Mouse (Mus musculus) forebrain, embryonic 12.5 days (tissue): ENCODE data around the gene Ttyh1. TPM values are rescaled to one million over a fixed set of nuclear protein-coding genes. Genes with fewer than 3 reads are reported as not detected.
A peak's percentile ranks its signal among the peaks of the same experiment; 100 is the strongest.

ENCODE experiments used
- ATAC-seq: fragments of 200-750 bp; cut with Nextera tagmentation; 2 replicates; pipeline ENCODE4 v1.8.0; 2017; ENCODE audit warnings: moderate TSS enrichment; ENCODE audit not compliant: low FRiP score
- H3K27ac ChIP-seq: fragments of 300-500 bp; sonication (generic); 2 replicates; pipeline ENCODE4 v1.5.1; 2016; ENCODE audit warnings: mild to moderate bottlenecking
- H3K27me3 ChIP-seq: fragments of 300-500 bp; sonication (generic); 2 replicates; pipeline ENCODE4 v1.6.1; 2016; ENCODE audit warnings: mild to moderate bottlenecking
- H3K36me3 ChIP-seq: fragments of 300-500 bp; sonication (generic); replicated peaks from 2 replicates; pipeline ENCODE4 v1.6.1; 2016; ENCODE audit warnings: mild to moderate bottlenecking
- H3K4me1 ChIP-seq: fragments of 300-500 bp; sonication (generic); 2 replicates; pipeline ENCODE4 v1.6.1; 2016
- H3K4me2 ChIP-seq: fragments of 300-500 bp; sonication (generic); 2 replicates; pipeline ENCODE4 v1.6.1; 2016; ENCODE audit warnings: mild to moderate bottlenecking, moderate library complexity
- H3K4me3 ChIP-seq: fragments of 300-500 bp; sonication (generic); replicated peaks from 2 replicates; pipeline ENCODE4 v1.5.1; 2016; ENCODE audit warnings: mild to moderate bottlenecking
- H3K9ac ChIP-seq: fragments of 300-500 bp; sonication (generic); 2 replicates; pipeline ENCODE4 v1.6.1; 2016; ENCODE audit warnings: mild to moderate bottlenecking
- H3K9me3 ChIP-seq: fragments of 300-500 bp; sonication (generic); 2 replicates; pipeline ENCODE4 v1.6.1; 2016
- WGBS: fragments of 180-500 bp; shearing (Covaris S2); methylation state at CpG from one replicate; pipeline ENCODE4 v1.1.7; 2016; 5-methylcytosine and 5-hydroxymethylcytosine counted together
- polyA plus RNA-seq: library from polyadenylated mRNA; unstranded; fragments of >200 nt; fragmentation: Nextera tagmentation; extraction: Ambion mirVana; gene quantifications from 2 replicates; pipeline ENCODE4 v1.2.1, GENCODE M21; 2016

Gene Ttyh1
- polyA plus RNA-seq, result 131 and 143 TPM in 2 replicates

DNA sequence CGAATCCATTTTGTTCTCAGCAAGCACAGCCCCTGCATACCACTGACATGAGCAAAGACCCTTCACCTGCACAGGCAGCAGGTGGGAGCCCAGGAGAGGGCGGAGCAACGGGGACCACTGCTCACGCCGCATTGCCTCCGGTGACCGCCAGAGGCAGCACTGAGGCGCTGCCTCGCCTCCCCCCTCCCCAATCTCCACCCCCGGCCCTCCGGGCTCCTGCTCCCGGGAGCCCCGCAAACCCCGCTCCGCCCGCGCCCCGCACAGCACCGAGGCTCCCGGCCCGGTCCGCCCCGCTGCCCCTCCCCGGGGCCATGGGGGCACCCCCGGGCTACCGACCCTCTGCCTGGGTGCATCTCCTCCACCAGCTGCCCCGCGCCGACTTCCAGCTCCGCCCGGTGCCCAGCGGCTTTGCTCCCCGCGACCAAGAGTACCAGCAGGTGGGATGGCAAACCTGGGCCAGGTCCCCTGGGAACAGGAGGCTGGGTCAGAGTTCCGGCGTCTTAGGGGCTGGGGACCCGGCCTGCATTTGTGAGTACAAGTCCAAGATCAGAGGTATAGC, at the start of gene Ttyh1:
TSS of gene Ttyh1 (plus strand) at position 65 of the 559 bp plus-strand sequence.
- ATAC-seq, result no peak
- 1% methylated on average over 37 of the region's 37 CpGs for WGBS
- Histone ChIP-seq H3K27me3 (no peaks in the 10 kb centered on the region), H3K36me3 (no peaks in the 10 kb centered on the region), H3K4me2 (peak within 1 kb of the TSS; percentile 65), H3K4me1 (peaks cover 51% of the 10 kb centered on the region), H3K9ac (peak within 1 kb of the TSS; percentile 91), H3K27ac (peak within 1 kb of the TSS; percentile 94), H3K4me3 (peak within 1 kb of the TSS; percentile 69), H3K9me3 (no peaks in the 10 kb centered on the region)

DNA sequence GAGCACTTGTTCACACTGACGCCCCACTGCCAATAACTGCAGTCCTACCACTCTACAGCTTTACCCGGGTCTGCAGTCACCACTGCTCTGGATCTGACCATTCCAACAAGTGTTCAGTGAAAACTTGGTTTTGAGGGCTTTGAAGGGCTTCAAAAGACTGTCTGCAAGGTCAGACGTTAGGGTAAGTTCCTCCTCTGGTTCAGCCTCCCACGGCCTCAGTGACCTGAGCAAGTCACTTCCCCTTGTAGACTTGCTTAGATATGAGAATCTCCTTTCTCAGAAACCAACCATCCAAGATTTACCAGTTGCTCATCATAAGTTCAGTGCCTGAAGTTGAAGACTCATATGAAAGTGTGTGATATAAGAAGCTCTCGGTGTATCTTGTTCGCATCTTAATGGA, 48.1 kb upstream of the Ttyh1 start:
- Histone ChIP-seq H3K4me1 (no peaks in the 10 kb centered on the region), H3K27ac (no peak overlapping the region), H3K27me3 (no peaks in the 10 kb centered on the region), H3K9me3 (no peaks in the 10 kb centered on the region), H3K4me2 (no peak overlapping the region), H3K36me3 (no peaks in the 10 kb centered on the region), H3K4me3 (no peak overlapping the region), H3K9ac (no peak overlapping the region)
- ATAC-seq, result no peak
- WGBS, result 84% methylated on average over 6 of the region's 6 CpGs

DNA sequence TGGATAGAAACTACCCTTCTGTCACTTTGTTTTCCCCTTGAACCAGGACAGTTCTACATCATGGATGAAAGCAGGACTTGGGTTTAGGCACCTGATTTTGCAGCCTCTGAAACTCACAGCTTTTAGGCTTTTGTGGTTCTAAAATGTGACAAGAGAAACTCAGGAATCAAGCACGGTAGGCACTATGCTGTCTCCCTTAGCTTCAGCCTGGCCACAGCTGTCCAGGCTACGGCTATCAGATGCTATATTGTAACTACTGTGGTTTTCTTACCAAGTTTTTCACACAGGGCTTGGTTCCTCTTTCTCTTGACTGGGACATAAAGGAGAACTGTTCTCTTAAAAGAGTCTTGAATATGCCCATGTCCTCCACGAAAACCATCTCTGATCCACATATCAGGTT, 46.1 kb upstream of the Ttyh1 start:
- H3K36me3 ChIP-seq, result no peaks in the 10 kb centered on the region
- no peaks in the 10 kb centered on the region for H3K4me1 ChIP-seq
- H3K27ac ChIP-seq, result no peak overlapping the region
- no peak for ATAC-seq
- no peaks in the 10 kb centered on the region for H3K9me3 ChIP-seq
- H3K4me2 ChIP-seq, result no peak overlapping the region
- H3K4me3 ChIP-seq, result no peak overlapping the region
- 85% methylated on average over 3 of the region's 3 CpGs for WGBS
- H3K27me3 ChIP-seq, result no peaks in the 10 kb centered on the region
- no peak overlapping the region for H3K9ac ChIP-seq

DNA sequence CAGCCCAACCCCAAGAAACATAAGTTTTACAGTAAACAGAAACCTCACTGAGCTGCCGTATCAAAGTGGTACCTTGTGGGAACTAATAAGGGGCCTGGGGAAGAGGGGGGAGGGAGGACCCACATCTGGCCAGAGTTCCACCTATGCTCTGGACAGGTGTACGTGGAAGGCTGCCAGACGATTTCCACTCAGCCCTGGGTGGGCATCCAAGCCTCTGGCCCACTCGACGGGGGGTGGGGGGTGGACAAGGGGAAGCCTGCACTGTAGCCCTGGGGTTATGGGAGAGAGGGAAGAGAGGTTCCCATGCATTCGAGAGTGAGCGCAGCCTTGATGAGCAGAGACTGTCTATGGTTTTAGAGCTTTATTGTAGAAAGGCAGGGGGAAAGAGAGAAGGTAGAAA, 39.7 kb upstream of the Ttyh1 start:
- no peak for ATAC-seq
- Histone ChIP-seq H3K4me1 (no peaks in the 10 kb centered on the region), H3K27ac (no peak overlapping the region), H3K36me3 (no peaks in the 10 kb centered on the region), H3K4me3 (no peak overlapping the region), H3K4me2 (no peak overlapping the region), H3K9me3 (no peaks in the 10 kb centered on the region), H3K9ac (no peak overlapping the region), H3K27me3 (no peaks in the 10 kb centered on the region)
- WGBS, result 89% methylated on average over 7 of the region's 7 CpGs

DNA sequence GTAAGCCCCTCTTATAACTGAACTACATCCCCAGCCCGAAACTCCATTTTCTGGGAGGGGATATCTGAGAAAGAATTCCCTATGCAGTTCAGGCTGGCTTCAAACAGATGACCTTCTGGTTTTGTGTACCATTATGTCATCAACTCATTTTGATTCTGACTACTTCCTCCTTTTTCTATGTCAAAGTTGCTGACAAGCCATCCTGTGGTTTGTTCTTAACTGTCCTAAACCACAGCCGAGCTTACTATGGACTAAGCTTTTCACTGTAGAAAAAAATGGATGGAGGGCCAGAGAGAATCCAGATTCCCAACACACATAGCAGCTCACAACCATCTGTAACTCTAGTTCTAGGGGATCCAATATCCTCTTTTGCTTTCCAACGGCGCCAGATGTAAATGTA, 38.7 kb upstream of the Ttyh1 start:
- no peak overlapping the region for H3K4me3 ChIP-seq
- no peak for ATAC-seq
- 88% methylated on average over 4 of the region's 4 CpGs for WGBS

DNA sequence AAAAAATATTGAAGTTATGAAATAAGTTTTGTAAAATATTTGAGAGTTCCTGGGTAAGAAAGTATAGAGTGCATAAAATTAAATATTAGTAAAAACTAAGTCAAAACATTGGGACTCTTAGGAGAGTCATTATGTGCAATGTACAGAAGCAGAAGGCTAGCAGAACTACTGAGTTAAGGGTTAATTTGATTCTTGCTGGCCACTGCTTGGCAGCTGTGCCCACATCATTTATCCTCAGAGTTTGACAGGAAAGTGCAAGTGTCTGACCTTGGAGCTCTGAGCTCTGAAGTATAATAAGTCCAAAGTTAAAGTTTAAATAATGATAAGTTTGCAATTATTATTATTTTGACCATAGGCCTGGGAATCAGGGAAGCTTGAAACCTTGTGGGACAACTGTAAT, 37.5 kb upstream of the Ttyh1 start:
- Histone ChIP-seq H3K9me3 (no peaks in the 10 kb centered on the region), H3K4me3 (no peak overlapping the region), H3K4me1 (no peaks in the 10 kb centered on the region), H3K36me3 (no peaks in the 10 kb centered on the region), H3K27me3 (no peaks in the 10 kb centered on the region), H3K4me2 (no peak overlapping the region), H3K27ac (no peak overlapping the region), H3K9ac (no peak overlapping the region)
- ATAC-seq, result no peak

More for the DNA sequence above, 38.7 kb upstream of the Ttyh1 start:
- no peaks in the 10 kb centered on the region for H3K4me1 ChIP-seq
- no peaks in the 10 kb centered on the region for H3K27me3 ChIP-seq
- H3K4me2 ChIP-seq, result no peak overlapping the region
- H3K9ac ChIP-seq, result no peak overlapping the region
- H3K36me3 ChIP-seq, result no peaks in the 10 kb centered on the region
- no peaks in the 10 kb centered on the region for H3K9me3 ChIP-seq
- no peak overlapping the region for H3K27ac ChIP-seq

DNA sequence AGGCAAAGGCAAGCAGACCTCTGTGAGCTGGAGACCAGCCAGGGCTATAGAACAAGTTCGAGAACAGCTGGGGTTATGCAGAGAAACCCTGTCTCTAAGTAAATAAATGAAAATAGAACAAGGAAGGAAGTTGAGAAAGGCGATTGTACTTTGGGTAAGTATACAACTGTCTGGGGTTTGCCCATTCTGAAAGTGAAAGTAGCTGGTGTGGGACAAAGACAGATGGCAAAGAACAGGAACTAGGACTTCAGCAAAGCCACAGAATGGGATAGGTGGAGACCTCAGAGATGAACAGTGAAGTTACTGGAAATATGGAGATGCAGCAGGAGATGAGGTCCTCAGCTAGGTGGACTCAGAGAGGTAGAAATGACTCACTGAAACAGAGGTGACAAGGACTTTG, 36.4 kb upstream of the Ttyh1 start:
- Histone ChIP-seq H3K36me3 (no peaks in the 10 kb centered on the region), H3K9ac (no peak overlapping the region), H3K4me3 (no peak overlapping the region), H3K27ac (no peak overlapping the region), H3K4me2 (no peak overlapping the region), H3K4me1 (no peaks in the 10 kb centered on the region), H3K27me3 (no peaks in the 10 kb centered on the region), H3K9me3 (no peaks in the 10 kb centered on the region)
- WGBS, result 77% methylated on average over 2 of the region's 2 CpGs
- ATAC-seq, result no peak

DNA sequence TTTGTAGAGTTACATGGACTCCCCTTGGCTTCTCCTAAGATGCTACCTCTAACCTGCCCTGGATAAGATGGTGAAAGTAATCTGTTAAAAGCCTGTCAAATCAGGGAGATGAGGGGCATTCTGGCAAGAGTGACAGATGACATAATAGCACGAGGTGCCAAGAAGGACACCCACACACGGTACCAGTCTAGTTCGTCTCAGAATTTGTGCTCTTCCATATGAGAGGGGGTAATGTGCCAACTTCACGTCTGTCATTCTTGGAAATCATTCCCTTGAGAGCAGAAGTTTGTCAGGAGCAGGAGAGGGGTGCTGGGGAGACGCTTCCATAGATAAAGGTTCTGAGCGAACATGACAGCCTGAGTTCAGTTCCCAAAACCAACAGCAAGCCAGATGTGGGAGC, 35.0 kb upstream of the Ttyh1 start:
- Histone ChIP-seq H3K9ac (no peak overlapping the region), H3K9me3 (no peaks in the 10 kb centered on the region), H3K4me1 (no peaks in the 10 kb centered on the region), H3K36me3 (no peaks in the 10 kb centered on the region), H3K4me3 (no peak overlapping the region), H3K4me2 (no peak overlapping the region), H3K27ac (no peak overlapping the region), H3K27me3 (no peaks in the 10 kb centered on the region)
- ATAC-seq, result no peak
- WGBS, result 81% methylated on average over 6 of the region's 6 CpGs

DNA sequence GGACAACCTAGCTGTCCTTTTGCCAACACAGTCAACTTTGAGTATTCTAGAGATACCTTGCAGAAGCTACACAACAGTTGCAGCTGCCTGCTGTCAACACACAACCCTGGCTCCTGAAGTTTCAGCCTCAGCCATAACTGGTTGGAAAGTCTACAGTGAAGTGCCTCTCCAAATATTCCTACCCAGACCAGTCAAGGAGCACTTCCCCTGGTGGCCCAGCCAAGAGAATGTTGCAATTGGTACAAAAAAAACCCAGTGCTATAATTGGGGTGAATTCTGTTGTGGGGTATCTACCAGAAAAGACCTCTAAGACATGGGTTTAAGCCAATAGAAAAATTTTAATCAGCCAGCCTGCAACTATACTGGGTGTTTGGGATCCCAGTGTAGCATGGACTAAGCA, 33.6 kb upstream of the Ttyh1 start:
- Histone ChIP-seq H3K9me3 (no peaks in the 10 kb centered on the region), H3K4me2 (no peak overlapping the region), H3K4me3 (no peak overlapping the region), H3K4me1 (no peaks in the 10 kb centered on the region), H3K36me3 (no peaks in the 10 kb centered on the region), H3K27ac (no peak overlapping the region), H3K27me3 (no peaks in the 10 kb centered on the region), H3K9ac (no peak overlapping the region)
- ATAC-seq, result no peak

DNA sequence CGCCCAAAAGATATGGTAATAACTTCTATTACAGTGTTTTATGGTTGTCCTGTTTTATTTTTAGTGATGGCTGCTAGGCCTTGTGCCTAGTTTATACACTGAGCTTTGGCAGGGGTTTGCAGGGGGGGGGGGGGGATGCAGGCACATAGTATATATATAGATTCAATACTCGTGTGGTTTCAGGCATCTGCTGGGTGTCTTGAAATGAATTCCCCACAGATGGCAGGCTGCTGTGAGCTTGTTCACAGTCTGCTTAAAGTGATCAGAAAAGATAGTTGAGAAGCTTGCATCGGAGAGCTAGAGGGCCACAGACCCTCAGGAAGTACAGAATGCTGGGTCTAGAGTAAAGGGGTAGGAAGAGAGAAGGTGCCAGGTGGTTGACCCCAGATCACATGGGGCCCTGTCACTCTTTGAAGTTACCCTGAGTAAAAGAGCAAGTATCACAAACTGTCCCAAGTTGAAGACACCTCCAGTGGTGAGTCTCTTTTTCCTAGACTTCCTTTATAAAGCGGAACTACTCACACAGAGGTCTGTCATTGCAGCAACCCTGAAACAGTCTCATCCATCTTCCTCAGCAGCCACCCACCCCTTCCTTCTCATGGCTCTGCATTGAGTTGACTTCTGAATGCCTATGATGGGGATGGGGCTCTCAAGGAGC, 31.8 kb upstream of the Ttyh1 start:
- Histone ChIP-seq H3K4me2 (no peak overlapping the region), H3K27ac (no peak overlapping the region), H3K27me3 (no peaks in the 10 kb centered on the region), H3K9me3 (no peaks in the 10 kb centered on the region), H3K36me3 (no peaks in the 10 kb centered on the region), H3K4me3 (no peak overlapping the region), H3K9ac (no peak overlapping the region), H3K4me1 (no peaks in the 10 kb centered on the region)
- ATAC-seq, result no peak
- 85% methylated on average over 4 of the region's 4 CpGs for WGBS

DNA sequence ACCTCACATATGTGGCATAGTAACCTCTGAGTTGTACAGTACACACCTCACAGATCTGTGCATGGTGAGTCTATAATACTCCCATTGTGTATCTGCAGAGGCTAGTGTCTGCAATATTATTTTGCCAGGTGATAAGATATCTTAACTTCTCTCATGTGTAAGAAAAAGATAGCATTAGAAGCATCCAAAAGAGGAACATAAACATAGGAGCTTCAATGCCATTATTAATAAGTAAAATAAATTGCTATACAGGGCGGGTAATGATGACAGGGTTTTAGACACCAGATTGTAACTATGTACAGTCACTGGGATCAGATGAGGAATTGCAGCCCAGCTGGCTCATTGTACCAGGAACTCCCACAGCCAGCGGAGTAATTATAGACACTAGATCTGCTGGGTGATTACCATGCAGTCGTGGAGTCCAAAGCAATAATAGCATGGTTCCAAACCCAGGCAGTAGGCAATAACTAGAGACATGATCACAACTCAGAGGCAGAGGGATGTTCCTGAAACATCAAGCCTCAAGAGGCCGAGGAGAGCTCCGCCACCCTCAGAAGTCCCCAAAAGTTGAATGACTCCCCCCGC, 31.2 kb upstream of the Ttyh1 start:
- Histone ChIP-seq H3K36me3 (no peaks in the 10 kb centered on the region), H3K9me3 (no peaks in the 10 kb centered on the region), H3K9ac (no peak overlapping the region), H3K27me3 (no peaks in the 10 kb centered on the region), H3K4me2 (no peak overlapping the region), H3K4me1 (no peaks in the 10 kb centered on the region), H3K27ac (no peak overlapping the region), H3K4me3 (no peak overlapping the region)
- 83% methylated on average over 6 of the region's 6 CpGs for WGBS
- no peak for ATAC-seq

DNA sequence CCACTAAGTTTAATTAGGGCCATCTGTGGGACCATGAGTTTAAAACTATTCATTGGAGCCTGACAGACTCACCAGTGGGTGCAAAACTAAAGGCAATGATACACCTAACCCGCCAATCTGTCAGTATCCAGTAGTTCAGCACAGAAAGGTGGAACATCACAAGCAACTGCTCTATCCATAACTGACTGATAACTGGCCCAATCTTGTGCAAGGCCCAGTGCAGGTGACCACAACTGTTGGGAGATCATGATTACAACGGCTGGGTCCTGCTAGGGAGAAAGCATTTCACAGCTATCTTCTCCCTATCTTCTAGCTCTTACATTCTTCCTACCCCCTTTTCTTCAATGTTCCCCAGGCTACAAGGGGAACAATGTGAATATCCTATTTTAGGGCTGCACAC, 30.5 kb upstream of the Ttyh1 start:
- no peaks in the 10 kb centered on the region for H3K9me3 ChIP-seq
- H3K4me1 ChIP-seq, result no peaks in the 10 kb centered on the region
- no peak overlapping the region for H3K9ac ChIP-seq
- ATAC-seq, result no peak
- H3K4me3 ChIP-seq, result no peak overlapping the region
- no peak overlapping the region for H3K4me2 ChIP-seq
- H3K27ac ChIP-seq, result no peak overlapping the region
- WGBS, result 78% methylated on average over 2 of the region's 2 CpGs
- H3K27me3 ChIP-seq, result no peaks in the 10 kb centered on the region
- no peaks in the 10 kb centered on the region for H3K36me3 ChIP-seq

DNA sequence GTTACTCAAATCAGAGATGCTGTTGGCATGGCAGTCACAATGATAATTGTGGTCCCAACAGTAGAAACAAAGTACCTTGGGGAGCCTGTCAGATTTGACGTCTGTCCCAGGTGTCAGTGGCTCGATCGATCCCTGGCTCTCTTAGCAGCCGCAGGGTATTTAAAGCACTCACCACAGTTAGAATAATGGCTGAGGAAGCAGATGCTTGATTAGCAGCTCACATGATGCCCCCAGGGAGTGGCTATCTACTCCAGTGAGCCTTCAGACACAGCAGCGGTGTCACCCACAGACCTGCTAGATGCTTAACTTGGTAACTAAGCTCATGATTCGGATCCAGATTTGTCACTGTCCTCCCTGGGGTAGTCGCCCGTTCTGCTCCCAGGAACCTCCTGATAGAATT, 28.0 kb upstream of the Ttyh1 start:
- Histone ChIP-seq H3K9me3 (no peaks in the 10 kb centered on the region), H3K4me3 (no peak overlapping the region), H3K27ac (no peak overlapping the region), H3K27me3 (no peaks in the 10 kb centered on the region), H3K4me1 (no peaks in the 10 kb centered on the region), H3K36me3 (no peaks in the 10 kb centered on the region), H3K9ac (no peak overlapping the region), H3K4me2 (no peak overlapping the region)
- ATAC-seq, result no peak
- 63% methylated on average over 8 of the region's 8 CpGs for WGBS
